Mouse (Mus musculus) olfactory bulb, adult 2 months (tissue): ENCODE data around the gene Hoxa13.

Experiments used
- CTCF ChIP-seq: fragments of 200-500 bp; IDR thresholded peaks from 2 replicates; pipeline ENCODE4 v1.5.1; 2012; ENCODE audit warnings: low read depth, mild to moderate bottlenecking, low read length, moderate library complexity; ENCODE audit not compliant: insufficient read depth
- POLR2A ChIP-seq: fragments of 200-500 bp; IDR thresholded peaks from 2 replicates; pipeline ENCODE4 v1.6.1; 2012; ENCODE audit warnings: mild to moderate bottlenecking, low read depth, low read length, moderate library complexity; ENCODE audit not compliant: insufficient read depth

GRCm38 (mm10) chr6:52283896-52284295, 23.2 kb upstream of the Hoxa13 start:
- TF ChIP-seq CTCF (no peak), POLR2A (no peak)
